Mouse (Mus musculus): ENCODE measurements around the gene Scel.

DNA sequence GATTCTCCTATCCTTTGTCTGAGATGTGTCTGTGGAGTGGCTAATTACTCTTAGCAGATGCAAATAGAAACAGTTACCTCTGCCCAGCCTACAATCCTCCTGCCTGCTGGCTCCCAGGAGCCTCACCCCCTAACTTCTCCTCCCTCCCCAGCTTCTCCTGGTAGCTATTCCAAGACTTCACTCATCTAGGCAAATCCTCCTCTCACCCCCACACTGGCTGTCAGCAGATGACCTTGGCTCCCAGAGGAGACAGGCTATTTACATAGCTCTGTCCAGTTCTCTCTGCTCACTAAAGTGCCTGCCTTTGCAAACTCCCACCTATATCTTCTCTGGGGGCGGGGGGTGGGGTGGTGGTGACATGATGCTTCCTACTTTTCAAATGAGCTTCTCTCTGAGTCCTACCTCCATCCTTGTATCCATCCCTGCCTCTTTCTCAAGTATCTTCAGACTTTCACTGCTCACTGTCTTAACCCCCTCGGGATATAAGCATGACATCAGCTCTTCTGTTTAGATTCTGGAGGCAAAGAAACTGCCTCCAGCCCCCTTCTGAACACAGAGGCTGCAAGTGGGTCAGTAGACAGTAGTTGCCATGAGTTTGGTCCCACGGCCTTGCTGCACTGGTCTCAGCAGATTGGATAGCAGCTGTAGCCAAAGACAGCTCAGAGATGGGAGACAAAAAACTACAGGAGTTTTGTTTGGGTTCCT, 41.9 kb upstream of the Scel start:
- TF ChIP-seq POLR2A (IDR thresholded peaks at IDR 0.05; ENCODE audit: control insufficient read depth, extremely low read depth, insufficient read depth, low read length, poor library complexity) = no peak
- TF ChIP-seq CTCF (IDR thresholded peaks at IDR 0.05; ENCODE audit: borderline replicate concordance, control insufficient read depth, extremely low read depth, insufficient read depth, low read length, poor library complexity) = no peak

Data from thymus, adult 2 months (tissue).